Mouse (Mus musculus) T-helper 17 cell (primary cell): Measurements from ENCODE around the gene Sh3bp1.

Experiments
- in situ Hi-C, 2 experiments: fragments of 300-600 bp; cut with MboI, MseI; formaldehyde crosslinking; loops; 1 replicate in 1 of 2; 2 replicates in 1 of 2; pipeline ENCODE4 v1.15.1; 2025; ENCODE audit warnings: high pct_unique_total_duplicates in 2 of 2

Gene Sh3bp1

GRCm38 (mm10) chr15:78936403-78936802 is 36.8 kb downstream of the Sh3bp1 start:
- in situ Hi-C loops = loop anchor here in 1 of 2 experiments (25.0 kb wide), 1 partner anchor 974 kb away; the partner anchor contains the start of genes Eif3d and Foxred2

- in situ Hi-C loops = loop anchor here in 1 of 2 experiments (25.0 kb wide), 1 partner anchor 975 kb away; the partner anchor contains the start of genes Eif3d and Foxred2
These were observed 37.7 kb downstream of the Sh3bp1 start for GRCm38 (mm10) chr15:78937311-78937710.

- in situ Hi-C loops = loop anchor here in 1 of 2 experiments (25.0 kb wide), 1 partner anchor 976 kb away; the partner anchor contains the start of genes Eif3d and Foxred2
These were observed 38.4 kb downstream of the Sh3bp1 start for GRCm38 (mm10) chr15:78937963-78938362.

- in situ Hi-C loops = loop anchor here in 1 of 2 experiments (25.0 kb wide), 1 partner anchor 978 kb away; the partner anchor contains the start of genes Eif3d and Foxred2
These were observed 40.8 kb downstream of the Sh3bp1 start for GRCm38 (mm10) chr15:78940325-78940724.

GRCm38 (mm10) chr15:78942663-78943062 is 43.1 kb downstream of the Sh3bp1 start:
- in situ Hi-C loops = loop anchor here in 1 of 2 experiments (25.0 kb wide), 1 partner anchor 980 kb away; the partner anchor contains the start of genes Eif3d and Foxred2

GRCm38 (mm10) chr15:78946232-78946631 is 46.7 kb downstream of the Sh3bp1 start:
- in situ Hi-C loops = loop anchor here in 1 of 2 experiments (25.0 kb wide), 1 partner anchor 984 kb away; the partner anchor contains the start of genes Eif3d and Foxred2

GRCm38 (mm10) chr15:78947657-78948056 is 48.1 kb downstream of the Sh3bp1 start, which contains the start of gene Triobp:
Triobp (plus strand) TSS chr15:78947724.
- in situ Hi-C loops = loop anchor here in 1 of 2 experiments (25.0 kb wide), 1 partner anchor 985 kb away; the partner anchor contains the start of genes Eif3d and Foxred2

- in situ Hi-C loops = loop anchor here in 1 of 2 experiments (25.0 kb wide), 1 partner anchor 986 kb away; the partner anchor contains the start of genes Eif3d and Foxred2
These were observed 48.7 kb downstream of the Sh3bp1 start for GRCm38 (mm10) chr15:78948152-78948725.

GRCm38 (mm10) chr15:78948883-78949282 is 49.3 kb downstream of the Sh3bp1 start:
- in situ Hi-C loops = loop anchor here in 1 of 2 experiments (25.0 kb wide), 1 partner anchor 987 kb away; the partner anchor contains the start of genes Eif3d and Foxred2

- in situ Hi-C loops = no loop called here
These were observed 56.1 kb downstream of the Sh3bp1 start for GRCm38 (mm10) chr15:78955663-78956062.

GRCm38 (mm10) chr15:78956351-78956750 is 56.8 kb downstream of the Sh3bp1 start:
- in situ Hi-C loops = no loop called here

GRCm38 (mm10) chr15:78957021-78957420 is 57.5 kb downstream of the Sh3bp1 start:
- in situ Hi-C loops = no loop called here

GRCm38 (mm10) chr15:78959537-78959936 is 60.0 kb downstream of the Sh3bp1 start:
- in situ Hi-C loops = no loop called here

GRCm38 (mm10) chr15:78960088-78960487 is 60.5 kb downstream of the Sh3bp1 start:
- in situ Hi-C loops = loop anchor here in 1 of 2 experiments (10.0 kb wide), 1 partner anchor 275 kb away; no protein-coding TSS in a partner anchor
